Mouse (Mus musculus) liver, adult 2 months (tissue): Measurements from ENCODE around the gene Med24.

Experiments used
- CTCF ChIP-seq: fragments of 200-500 bp; IDR thresholded peaks from 2 replicates; pipeline ENCODE4 v1.5.1; 2011; ENCODE audit warnings: low read depth, low read length, control low read depth
- POLR2A ChIP-seq: fragments of 200-500 bp; IDR thresholded peaks from 2 replicates; pipeline ENCODE4 v1.6.1; 2011; ENCODE audit warnings: low read length, control low read depth; ENCODE audit not compliant: insufficient read depth; ENCODE audit errors: extremely low read depth

DNA sequence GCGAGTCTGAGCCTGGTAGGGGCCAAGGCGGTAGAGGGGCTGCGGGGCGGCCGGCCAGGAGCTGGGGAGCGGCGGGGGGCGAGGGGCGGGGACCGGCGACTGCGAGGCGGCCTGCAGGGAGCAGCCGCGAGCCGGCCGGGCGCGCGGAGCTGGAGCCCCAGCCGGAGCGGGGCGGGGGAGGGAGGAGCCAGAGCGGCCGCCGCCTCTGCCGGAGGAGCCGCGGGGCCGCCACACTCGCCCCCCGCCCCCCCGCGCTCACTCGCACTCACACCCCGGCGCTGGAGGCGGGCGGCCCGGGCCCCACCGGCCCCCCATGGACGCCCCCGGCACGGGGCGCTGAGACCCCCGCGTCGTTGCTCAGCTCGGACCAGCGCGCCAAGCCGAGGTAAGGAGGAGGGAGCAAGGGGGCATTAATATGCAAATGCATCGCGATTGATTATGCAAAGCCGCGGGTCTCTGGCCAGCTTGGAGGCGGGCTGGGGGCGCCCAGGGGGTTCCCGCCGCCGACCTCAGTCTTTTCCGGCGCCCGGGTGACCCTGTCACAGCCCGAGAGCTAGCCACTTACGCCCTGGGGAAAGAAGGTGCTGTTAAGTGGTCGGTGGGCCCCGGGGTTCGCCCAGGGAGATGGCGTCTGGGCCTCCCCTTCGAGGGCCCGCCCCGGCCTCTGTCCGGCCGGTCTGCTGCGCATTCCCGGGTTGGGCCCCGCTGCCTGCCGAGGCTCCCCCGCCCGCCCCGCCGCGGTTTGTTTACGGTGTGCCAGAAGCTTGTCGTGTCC, 12.6 kb upstream of the Med24 start:
- TF ChIP-seq POLR2A (no peak), CTCF (peak; percentile 56)
